Mouse (Mus musculus): Measurements from ENCODE around the gene Sec13. TPM values are rescaled to one million over a fixed set of nuclear protein-coding genes. Genes with fewer than 3 reads are reported as not detected.
A peak's percentile ranks its signal among the peaks of the same experiment; 100 is the strongest.

The Sec13 gene
- polyA plus RNA-seq, 1 experiment from 2014 or later, result 216 TPM

GRCm38 (mm10) chr6:113695766-113696355, 44.7 kb downstream of the Sec13 start:
- Histone ChIP-seq H3K36me3 (ENCODE audit: insufficient read depth, low read length) (0 out of 2 replicates have a peak, but pooled peaks cover 3% of the 10 kb centered on the region), H3K4me1 (replicated peaks; ENCODE audit: insufficient read depth, low read length) (peaks cover 18% of the 10 kb centered on the region), H3K27me3 (ENCODE audit: insufficient read depth, low read length) (no peaks in the 10 kb centered on the region), H3K4me3 (replicated peaks; ENCODE audit: low read depth, low read length) (no peak overlapping the region), H3K4me2 (ENCODE audit: low read length) (peak overlapping the region; percentile 98), H3K27ac (peak overlapping the region; percentile 68), H3K9me3 (replicated peaks; ENCODE audit: low read length) (no peaks in the 10 kb centered on the region), H3K9ac (ENCODE audit: low read depth, low read length) (no peak overlapping the region)
- DNase-seq (ENCODE audit: low spot score), result no peak
- 47% methylated on average over 4 of the region's 4 CpGs for WGBS
- no peak for TF ChIP-seq CTCF (IDR thresholded peaks at IDR 0.05; ENCODE audit: low read depth)
- no peak for ATAC-seq (replicated peaks; ENCODE audit: low FRiP score, low read depth)

- Histone ChIP-seq H3K9me3 (replicated peaks; ENCODE audit: low read length) (no peaks in the 10 kb centered on the region), H3K36me3 (ENCODE audit: insufficient read depth, low read length) (0 out of 2 replicates have a peak, but pooled peaks cover 3% of the 10 kb centered on the region), H3K9ac (ENCODE audit: low read depth, low read length) (no peak overlapping the region), H3K27me3 (ENCODE audit: insufficient read depth, low read length) (no peaks in the 10 kb centered on the region), H3K27ac (no peak overlapping the region), H3K4me3 (replicated peaks; ENCODE audit: low read depth, low read length) (no peak overlapping the region), H3K4me1 (replicated peaks; ENCODE audit: insufficient read depth, low read length) (peaks cover 23% of the 10 kb centered on the region), H3K4me2 (ENCODE audit: low read length) (no peak overlapping the region)
- TF ChIP-seq CTCF (IDR thresholded peaks at IDR 0.05; ENCODE audit: low read depth), result no peak
- WGBS, result 59% methylated on average over 1 of the region's 1 CpGs
- DNase-seq (ENCODE audit: low spot score), result no peak
- no peak for ATAC-seq (replicated peaks; ENCODE audit: low FRiP score, low read depth)
These were observed 45.3 kb downstream of the Sec13 start for GRCm38 (mm10) chr6:113695203-113695602.

DNA sequence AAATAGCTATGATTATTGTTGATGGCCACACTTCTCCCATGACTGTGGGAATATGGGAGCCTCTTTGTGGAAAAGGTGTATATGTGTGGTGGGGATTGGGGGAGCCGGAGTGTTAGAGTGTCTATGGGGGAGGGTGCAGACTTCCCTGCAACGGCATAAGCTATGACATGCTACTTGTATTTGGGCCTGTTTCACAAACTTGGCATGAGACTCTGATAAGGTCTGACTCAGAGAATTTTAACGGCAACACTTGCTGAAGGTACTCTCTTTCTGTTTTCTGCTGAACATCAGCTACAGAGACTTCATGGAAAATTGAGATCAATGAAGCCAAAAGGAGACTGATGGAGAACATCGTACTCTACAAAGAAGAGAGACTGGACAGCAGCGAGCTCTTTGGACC, 47.2 kb downstream of the Sec13 start:
- H3K9me3 ChIP-seq (replicated peaks; ENCODE audit: low read length), result no peaks in the 10 kb centered on the region
- no peaks in the 10 kb centered on the region for H3K27me3 ChIP-seq (ENCODE audit: insufficient read depth, low read length)
- DNase-seq (ENCODE audit: low spot score) (no peak), ATAC-seq (replicated peaks; ENCODE audit: low FRiP score, low read depth) (no peak)
- H3K4me3 ChIP-seq (replicated peaks; ENCODE audit: low read depth, low read length), result no peak overlapping the region
- no peaks in the 10 kb centered on the region for H3K36me3 ChIP-seq (ENCODE audit: insufficient read depth, low read length)
- H3K9ac ChIP-seq (ENCODE audit: low read depth, low read length), result no peak overlapping the region
- no peak for TF ChIP-seq CTCF (IDR thresholded peaks at IDR 0.05; ENCODE audit: low read depth)
- 86% methylated on average over 5 of the region's 5 CpGs for WGBS
- H3K4me1 ChIP-seq (replicated peaks; ENCODE audit: insufficient read depth, low read length), result peaks cover 23% of the 10 kb centered on the region
- H3K4me2 ChIP-seq (ENCODE audit: low read length), result no peak overlapping the region
- no peak overlapping the region for H3K27ac ChIP-seq

GRCm38 (mm10) chr6:113692661-113693133, 47.8 kb downstream of the Sec13 start:
- Histone ChIP-seq H3K36me3 (ENCODE audit: insufficient read depth, low read length) (no peaks in the 10 kb centered on the region), H3K4me3 (replicated peaks; ENCODE audit: low read depth, low read length) (no peak overlapping the region), H3K9ac (ENCODE audit: low read depth, low read length) (no peak overlapping the region), H3K27ac (no peak overlapping the region), H3K4me2 (ENCODE audit: low read length) (no peak overlapping the region), H3K9me3 (replicated peaks; ENCODE audit: low read length) (no peaks in the 10 kb centered on the region), H3K27me3 (ENCODE audit: insufficient read depth, low read length) (no peaks in the 10 kb centered on the region), H3K4me1 (replicated peaks; ENCODE audit: insufficient read depth, low read length) (peaks cover 18% of the 10 kb centered on the region)
- 76% methylated on average over 5 of the region's 5 CpGs for WGBS
- ATAC-seq (replicated peaks; ENCODE audit: low FRiP score, low read depth) (no peak), DNase-seq (ENCODE audit: low spot score) (no peak)
- TF ChIP-seq CTCF (IDR thresholded peaks at IDR 0.05; ENCODE audit: low read depth), result no peak

DNA sequence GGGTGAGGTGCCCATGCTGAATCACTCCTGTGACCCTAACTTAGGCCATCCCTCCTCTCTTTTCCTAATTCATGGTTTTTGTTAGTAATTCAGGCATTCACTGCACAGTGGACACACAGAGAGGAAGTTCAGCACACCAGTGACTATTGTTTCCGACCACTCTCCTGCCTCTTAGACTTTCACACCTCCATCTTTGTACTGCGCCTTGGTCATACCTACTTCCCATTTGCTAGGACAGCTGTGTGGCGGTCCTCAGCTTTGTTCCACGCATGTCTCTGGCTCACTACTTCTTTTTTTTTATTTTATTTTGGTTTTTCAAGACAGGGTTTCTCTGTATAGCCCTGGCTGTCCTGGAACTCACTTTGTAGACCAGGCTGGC, 49.5 kb downstream of the Sec13 start:
- ATAC-seq (replicated peaks; ENCODE audit: low FRiP score, low read depth), result no peak
- 0 out of 2 replicates have a peak overlapping the region, but pooled peaks have one; percentile 3 for H3K4me3 ChIP-seq (replicated peaks; ENCODE audit: low read depth, low read length)
- WGBS, result 67% methylated on average over 4 of the region's 4 CpGs
- peaks cover 18% of the 10 kb centered on the region for H3K4me1 ChIP-seq (replicated peaks; ENCODE audit: insufficient read depth, low read length)
- peak overlapping the region; percentile 91 for H3K27ac ChIP-seq
- TF ChIP-seq CTCF (IDR thresholded peaks at IDR 0.05; ENCODE audit: low read depth), result no peak
- 0 out of 2 replicates have a peak overlapping the region, but pooled peaks have one; percentile 3 for H3K9ac ChIP-seq (ENCODE audit: low read depth, low read length)
- no peaks in the 10 kb centered on the region for H3K9me3 ChIP-seq (replicated peaks; ENCODE audit: low read length)
- H3K4me2 ChIP-seq (ENCODE audit: low read length), result peak overlapping the region; percentile 40
- DNase-seq (ENCODE audit: low spot score), result no peak
- H3K27me3 ChIP-seq (ENCODE audit: insufficient read depth, low read length), result no peaks in the 10 kb centered on the region
- H3K36me3 ChIP-seq (ENCODE audit: insufficient read depth, low read length), result no peaks in the 10 kb centered on the region

DNA sequence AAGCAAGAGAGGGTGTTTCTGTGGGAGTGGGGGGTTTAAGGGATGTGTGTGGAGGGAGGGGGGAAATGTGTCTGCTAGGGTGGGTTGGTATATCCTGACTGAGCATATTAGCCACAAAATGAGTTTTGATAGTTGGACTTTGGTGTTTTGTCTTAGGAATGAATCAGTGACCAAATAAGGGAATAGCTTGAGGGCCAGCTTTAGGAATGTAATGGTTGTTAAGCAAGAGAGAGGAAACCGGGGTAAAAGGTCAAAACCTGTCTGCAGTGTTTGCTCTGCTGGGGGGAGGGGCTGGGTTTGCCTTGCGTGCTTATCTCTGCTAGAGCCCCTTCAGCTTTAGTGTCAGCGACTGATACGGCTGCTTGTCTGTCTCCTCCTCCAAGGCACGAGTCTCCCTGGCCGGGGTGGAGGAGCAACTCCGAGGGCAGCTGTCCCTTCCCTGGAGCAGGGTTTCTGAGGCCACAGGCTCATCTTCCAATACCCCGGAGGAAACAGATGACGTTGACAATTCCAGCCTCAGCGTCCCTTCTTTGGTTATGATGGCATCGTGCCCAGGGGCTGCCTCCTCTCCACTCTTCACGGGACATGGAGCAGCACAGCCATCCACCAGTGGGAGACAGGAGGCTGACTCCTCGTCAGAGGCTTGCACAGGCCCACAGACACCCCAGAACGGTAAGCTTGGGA, 50.0 kb downstream of the Sec13 start:
- H3K27me3 ChIP-seq (ENCODE audit: insufficient read depth, low read length), result no peaks in the 10 kb centered on the region
- H3K9me3 ChIP-seq (replicated peaks; ENCODE audit: low read length), result no peaks in the 10 kb centered on the region
- no peak for TF ChIP-seq CTCF (IDR thresholded peaks at IDR 0.05; ENCODE audit: low read depth)
- 0 out of 2 replicates have a peak overlapping the region, but pooled peaks have one; percentile 3 for H3K4me3 ChIP-seq (replicated peaks; ENCODE audit: low read depth, low read length)
- 4% methylated on average over 14 of the region's 14 CpGs for WGBS
- H3K4me1 ChIP-seq (replicated peaks; ENCODE audit: insufficient read depth, low read length), result peaks cover 14% of the 10 kb centered on the region
- peak; percentile 96 for DNase-seq (ENCODE audit: low spot score)
- peak overlapping the region; percentile 91 for H3K27ac ChIP-seq
- no peaks in the 10 kb centered on the region for H3K36me3 ChIP-seq (ENCODE audit: insufficient read depth, low read length)
- 0 out of 2 replicates have a peak overlapping the region, but pooled peaks have one; percentile 3 for H3K9ac ChIP-seq (ENCODE audit: low read depth, low read length)
- ATAC-seq (replicated peaks; ENCODE audit: low FRiP score, low read depth), result peak; percentile 87
- H3K4me2 ChIP-seq (ENCODE audit: low read length), result peak overlapping the region; percentile 40

All from kidney, postnatal 0 days (tissue).